Mouse (Mus musculus) spleen, postnatal 14 days (tissue): Measurements from ENCODE around the gene Ap1m2.
A peak's percentile ranks its signal among the peaks of the same experiment; 100 is the strongest.
"Not testable (repeated sequence)": the region's sequence is repeated elsewhere in the genome, so short reads cannot be mapped to it uniquely, and the experiment has no call there.

Experiments used
- DNase-seq, 2 experiments: peaks; one replicate each; pipeline ENCODE4 v3.0.0; 2021 to 2022; ENCODE audit warnings: low spot score in 2 of 2

Ap1m2 gene

DNA sequence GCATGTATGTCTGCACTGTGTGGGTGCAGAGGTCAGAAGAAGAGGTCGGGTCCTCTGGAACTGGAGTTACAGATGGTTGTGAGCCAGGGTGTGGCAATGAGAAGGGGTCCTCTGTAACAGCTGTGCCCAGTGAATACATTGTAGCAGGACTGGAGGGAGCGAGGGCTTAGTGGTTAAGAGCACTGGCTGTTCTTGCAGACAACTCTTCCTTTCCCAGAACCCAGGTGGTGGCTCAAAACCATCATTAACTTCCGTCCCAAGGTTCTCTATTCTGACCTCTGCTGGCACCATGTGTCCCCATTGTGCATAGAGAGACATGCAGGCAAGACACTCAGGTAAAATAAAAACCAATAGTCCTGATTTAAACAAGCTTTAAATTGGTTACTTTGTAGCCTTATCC lies 15.4 kb upstream of the Ap1m2 start:
- DNase-seq, result no peak

DNA sequence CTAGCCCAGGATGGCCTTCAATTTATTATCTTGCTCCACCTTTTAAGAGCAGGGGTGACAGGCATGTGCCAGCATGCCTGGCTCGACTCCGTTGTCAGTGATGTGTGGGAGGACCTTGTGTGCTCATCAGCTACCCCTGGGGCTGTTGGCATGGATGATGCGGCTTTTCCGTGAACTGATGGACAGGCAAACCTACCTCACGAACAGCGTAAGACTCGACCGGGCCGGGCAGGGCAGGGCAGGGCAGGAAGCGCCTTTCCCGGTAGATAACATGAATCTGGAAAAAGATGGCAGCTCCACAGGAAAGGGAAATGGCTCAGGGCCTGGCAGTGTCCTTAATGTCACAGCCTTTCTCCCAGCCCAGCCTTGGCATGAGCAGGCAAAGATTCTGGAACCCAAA lies 12.1 kb upstream of the Ap1m2 start:
- no peak for DNase-seq

DNA sequence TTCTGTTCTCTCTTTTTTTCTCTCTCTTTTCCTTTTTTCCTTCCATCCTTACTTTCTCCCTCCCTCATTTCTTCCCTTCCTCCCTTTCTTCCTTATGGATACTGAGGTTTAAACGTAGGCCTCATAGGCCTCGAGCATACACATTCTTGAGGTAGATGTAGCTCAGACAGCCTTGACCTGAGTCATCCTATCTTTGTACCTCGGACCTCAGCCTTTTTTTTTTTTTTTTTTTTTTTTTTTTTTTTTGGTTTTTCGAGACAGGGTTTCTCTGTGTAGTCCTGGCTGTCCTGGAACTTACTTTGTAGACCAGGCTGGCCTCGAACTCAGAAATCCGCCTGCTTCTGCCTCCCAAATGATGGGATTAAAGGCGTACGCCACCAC lies 10.8 kb upstream of the Ap1m2 start:
- not testable (repeated sequence) for DNase-seq

DNA sequence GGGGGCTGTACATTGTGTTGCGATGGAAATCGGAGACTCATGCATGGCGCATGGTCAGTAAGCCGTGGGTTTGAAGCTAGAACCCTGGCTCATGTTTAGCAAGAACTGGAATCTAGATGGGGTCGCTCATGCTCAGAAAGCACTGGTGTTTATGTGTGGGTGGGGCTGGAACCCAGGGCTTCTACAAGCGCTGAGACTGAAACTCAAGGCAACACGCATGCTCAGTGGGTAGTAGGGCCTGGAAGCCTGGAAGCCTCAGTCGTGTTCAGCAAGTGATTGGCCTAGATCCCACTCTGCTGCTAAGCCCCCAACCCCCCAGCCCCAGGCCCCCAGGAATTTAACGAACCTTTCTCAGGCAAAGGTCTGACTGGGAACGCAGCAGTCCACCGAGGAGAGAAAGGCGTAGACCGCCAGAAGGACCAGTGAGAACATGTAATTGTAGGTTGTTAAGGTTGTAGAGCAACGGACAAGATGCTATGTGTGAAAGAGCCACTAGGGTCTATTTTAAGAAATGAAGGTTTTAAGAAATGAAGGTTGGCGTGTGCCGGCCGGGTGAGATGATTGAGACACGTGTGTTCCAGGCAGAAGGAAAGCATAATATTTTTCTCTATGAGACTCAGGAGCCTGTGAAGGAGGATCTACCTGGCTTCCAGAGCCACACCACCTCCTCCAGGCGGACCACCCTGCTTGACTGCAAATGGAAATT lies 10.2 kb upstream of the Ap1m2 start:
- DNase-seq, result no peak

DNA sequence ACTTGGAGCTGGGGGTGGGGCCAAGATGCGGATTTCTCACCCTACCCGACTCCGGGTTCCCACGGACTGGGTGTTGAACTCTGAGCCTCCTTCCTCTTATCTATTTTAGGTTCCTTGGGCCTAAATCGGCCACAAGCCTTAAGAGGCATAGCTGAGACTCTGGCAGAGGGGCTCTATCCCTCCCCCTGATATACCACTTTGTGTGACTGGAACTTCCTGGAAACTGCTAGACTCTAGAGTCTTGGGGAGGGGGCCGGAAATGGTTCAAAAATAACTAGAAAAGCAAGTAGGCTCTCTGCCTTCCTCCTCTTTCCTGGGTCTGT lies 9.3 kb upstream of the Ap1m2 start:
- peak; percentile 42 to 59 for DNase-seq

DNA sequence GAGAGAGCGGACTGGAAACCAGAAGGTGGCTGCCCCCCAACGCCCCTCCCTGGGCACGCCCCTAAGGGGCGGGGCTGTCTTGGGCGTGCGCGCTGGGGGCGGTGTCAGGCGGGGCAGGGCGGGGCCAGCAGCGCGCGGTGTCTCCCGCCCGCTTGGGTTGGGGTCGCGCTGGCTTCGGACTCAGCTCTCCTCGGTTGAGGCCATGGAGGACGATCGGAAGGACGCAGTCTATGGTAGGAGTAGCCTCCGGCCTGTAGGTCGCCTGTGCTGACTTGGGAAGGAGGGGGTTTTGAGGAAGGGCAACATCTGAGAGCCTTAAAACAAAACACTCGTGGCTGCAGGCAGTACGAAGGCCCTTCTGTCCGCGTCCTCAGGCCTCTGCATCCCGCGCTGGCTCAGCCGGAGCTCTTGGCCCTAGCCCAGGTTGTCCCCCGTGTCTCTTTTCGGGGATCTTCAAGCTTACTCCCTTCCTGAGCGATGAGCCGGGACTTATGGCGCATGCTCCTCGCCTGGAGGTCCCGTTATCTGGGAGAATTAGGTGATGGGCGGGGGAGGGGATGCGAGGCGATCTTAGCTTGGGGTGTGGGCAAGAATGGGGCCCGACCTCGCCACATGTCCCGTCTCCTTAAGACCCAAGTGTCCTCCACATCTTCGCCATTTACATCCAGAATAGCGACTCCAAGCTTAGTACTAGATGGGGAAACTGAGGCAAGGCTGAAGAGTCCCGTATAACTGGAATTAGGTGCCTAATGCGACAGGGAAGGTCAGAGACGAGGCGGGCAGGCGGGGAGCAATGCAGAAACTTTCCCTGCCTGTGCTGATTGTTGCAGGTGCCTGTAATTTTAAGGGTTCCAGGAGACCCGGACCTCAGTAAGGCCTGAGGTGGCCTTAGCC lies 8.7 kb upstream of the Ap1m2 start, which contains the start of gene Slc44a2:
TSS of gene Slc44a2 (plus strand) at position 80 of the 894 bp plus-strand sequence.
- peak; percentile 84 to 87 for DNase-seq

DNA sequence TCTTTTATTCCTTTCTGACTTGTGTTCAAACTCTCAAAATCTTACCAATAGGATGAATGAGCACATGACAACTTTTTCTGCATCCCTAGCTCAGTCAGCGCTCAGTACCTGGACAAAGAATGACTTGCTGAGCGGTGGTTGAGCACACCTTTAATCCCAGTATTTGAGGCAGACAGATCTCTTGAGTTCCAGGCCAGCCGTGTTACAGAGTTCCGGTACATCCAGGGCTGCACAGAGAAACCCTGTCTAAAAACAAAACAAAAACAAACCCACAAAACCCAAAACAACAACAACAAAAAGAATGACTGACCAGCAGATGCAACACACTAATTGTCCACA lies 8.1 kb upstream of the Ap1m2 start:
- DNase-seq, result no peak

DNA sequence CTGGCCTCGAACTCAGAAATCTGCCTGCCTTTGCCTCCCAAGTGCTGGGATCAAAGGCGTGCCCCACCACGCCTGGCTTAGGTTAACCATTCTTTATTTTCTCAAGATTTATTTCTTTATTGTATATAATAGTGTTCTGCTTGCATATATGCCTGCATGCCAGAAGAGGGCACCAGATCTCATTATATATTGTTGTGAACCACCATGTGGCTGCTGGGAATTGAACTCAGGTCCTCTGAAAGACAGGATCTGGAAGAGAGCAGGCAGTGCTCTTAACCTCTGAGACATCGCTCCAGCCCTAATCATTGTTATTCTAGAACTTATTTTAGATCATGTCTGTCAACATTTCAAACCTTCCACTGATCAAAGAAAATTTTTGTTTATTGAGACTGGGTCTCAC lies 7.4 kb upstream of the Ap1m2 start:
- DNase-seq, result no peak

DNA sequence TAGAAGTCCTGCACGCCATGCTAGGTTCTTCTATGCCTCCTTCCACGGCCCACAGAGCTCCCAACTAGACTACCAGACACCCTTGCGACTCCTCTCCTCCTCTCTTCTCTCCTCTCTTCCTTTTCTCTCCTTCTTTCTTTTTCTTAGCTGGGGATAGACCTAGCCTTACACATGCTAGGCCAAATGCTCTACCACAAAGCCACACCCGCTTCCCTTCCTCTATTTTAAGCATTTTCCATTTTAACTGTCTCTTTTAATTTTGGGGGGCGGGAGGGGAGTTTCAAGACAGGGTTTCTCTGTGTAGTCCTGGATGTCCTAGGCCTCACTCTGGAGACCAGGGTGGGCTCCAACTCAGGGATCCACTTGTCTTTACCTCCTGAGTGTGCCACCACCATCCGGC lies 6.7 kb upstream of the Ap1m2 start:
- DNase-seq, result no peak

DNA sequence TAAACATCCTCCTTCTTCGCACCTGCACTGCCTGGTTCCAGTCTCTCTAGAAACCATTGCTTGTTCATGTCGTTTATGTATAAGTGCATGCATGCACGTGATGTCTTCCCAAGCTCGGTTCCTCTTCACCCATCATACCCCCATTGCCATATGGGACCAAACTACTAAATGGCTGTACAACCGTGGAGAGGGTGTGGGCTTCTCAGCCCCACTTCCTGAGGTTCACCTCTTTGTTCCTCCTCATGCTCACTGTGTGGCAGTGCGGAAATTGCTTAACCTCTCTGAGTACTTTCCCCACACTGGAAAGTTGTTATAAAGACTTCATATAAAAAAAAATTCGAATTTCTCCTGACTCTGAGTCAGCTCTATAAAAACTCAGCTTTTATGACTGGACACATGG lies 4.6 kb upstream of the Ap1m2 start:
- no peak for DNase-seq

DNA sequence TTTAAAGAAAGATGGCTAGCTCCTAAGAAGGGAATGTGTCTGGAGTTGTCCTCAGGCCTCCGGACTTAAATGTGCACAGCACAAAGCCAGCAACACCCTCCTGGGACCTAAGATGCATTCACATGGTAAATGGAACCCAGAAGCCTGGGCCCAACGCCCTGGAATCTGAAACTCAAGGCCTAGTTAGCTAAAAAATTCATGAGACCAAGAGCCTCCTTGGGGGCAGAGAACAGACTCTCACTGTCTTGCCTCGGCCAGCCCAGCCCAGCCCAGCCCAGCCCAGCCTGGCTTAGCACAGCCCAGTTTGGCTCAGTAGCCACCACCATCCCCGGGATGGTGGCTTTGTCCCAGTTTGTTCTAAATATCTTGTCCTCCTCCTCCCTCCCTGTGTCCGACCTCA lies 3.3 kb upstream of the Ap1m2 start:
- no peak for DNase-seq

DNA sequence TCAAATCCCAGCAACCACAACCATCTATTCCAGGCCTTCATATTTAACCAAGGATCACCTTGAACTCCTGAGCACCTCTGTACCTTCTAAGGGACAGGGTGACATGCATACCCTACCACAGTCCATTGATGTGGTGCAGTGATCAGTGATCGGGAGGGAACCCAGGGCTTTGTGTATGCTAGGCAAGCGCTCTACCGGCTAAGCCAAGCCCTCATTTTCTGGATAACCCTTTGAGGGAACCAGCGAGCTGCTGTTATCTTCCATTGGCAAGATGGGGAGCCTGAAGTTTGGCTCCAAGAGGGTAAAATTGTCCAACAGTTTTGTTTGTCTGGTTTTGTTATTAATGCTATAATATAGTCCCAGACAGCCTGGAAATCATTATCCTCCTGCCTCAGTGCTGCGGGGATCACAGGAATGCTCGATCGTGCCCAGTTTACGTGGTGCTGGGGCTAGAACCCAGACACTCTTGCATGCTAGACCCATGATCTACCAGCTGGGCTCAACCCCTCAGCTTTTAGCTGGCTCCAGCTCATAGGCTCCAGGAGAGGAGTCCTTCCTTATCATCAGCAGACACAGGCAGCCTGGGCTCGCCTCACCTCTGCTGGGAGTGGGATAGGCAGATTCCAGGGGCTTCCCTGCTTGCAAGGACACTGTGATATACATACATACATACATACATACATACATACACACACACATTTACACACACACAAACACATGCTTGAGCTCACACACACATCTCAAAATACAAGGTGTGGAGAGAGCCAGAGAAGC lies 2.4 kb upstream of the Ap1m2 start:
- DNase-seq, result no peak

DNA sequence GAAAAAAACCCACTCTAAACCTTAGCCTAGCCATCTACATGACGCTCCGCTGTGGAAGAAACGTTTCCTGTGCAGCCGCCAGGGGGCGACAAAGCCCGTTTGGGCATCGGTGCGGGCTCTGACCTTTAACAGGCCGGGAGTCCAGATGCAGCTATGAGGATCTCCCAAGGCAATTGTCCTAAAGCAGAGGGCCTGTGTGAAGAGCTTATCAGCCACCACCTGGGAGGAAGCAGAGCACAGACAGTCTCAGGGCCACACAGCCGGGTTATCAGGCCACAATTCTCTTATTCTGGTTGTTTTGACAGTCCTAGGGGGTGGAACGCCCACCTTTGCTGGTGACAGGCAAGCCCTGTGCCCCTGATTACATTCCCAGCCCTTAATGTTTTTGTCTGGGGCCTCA lies 1.3 kb upstream of the Ap1m2 start:
- DNase-seq, result peak; percentile 85 to 94

DNA sequence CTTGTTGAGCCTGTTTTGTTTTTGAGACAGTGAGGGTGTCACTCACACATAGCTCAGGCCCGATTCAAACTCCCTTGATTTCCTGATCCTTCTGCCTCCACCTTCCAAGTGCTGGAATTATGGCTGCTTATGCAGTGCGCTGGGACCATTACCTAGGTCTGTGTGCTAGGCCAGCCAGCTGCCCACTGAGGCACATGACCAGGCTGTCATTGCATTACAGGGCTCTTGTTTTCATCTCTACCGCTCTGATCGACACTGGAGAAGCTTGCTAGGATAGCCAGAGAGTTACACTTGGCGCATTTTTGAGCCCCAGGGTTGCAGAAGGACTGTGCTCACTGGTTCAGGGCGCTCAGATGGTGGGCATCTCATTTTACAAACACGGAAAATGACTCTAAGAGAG lies 442 bp downstream of the Ap1m2 start:
- no peak for DNase-seq

DNA sequence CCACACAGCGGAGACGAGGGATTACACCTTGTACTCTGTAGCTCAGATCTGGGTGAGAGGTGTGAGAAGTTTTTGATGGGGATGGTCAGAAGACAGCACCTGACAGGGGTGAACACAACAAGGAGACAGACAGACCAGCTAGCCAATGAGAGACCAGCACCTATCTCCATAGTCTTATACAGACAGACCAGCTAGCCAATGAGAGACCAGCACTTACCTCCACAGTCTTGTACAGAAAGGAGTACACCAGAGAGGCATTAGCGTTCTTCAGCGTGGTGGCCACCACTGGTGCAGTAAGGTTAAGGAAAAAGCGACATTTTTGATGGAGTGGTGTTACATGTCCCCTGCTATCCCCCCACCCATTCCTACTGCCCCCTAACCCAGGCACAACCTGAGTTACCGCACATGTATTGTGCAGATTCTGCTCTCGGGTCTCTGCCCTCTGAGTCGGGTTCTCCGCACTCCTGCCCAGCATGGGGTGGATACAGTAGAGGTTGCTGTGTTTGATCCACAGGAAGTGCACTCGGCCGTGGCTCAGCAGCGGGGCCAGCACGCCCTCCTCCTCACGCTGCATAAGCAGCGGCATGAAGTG lies 2.9 kb downstream of the Ap1m2 start:
- DNase-seq, result no peak

DNA sequence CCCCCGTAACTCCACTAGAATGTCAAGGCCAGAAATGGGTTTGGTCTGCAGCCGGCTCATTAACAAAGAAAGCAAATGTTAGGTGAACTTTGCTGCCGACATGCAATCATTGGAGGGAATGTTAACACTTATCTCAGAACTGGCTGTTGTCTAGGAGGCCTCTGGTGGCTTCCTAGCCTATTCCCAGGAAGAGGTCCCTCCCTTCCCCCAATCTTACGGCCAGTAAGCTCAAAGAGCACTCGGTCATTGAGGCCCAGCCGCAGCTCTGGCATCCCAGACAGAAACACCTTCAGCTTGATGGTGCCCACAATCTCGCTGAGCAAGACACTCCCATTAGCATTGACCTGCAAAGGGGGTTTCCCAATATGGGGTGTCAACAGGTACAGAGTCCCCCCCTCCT lies 7.1 kb downstream of the Ap1m2 start:
- no peak for DNase-seq

DNA sequence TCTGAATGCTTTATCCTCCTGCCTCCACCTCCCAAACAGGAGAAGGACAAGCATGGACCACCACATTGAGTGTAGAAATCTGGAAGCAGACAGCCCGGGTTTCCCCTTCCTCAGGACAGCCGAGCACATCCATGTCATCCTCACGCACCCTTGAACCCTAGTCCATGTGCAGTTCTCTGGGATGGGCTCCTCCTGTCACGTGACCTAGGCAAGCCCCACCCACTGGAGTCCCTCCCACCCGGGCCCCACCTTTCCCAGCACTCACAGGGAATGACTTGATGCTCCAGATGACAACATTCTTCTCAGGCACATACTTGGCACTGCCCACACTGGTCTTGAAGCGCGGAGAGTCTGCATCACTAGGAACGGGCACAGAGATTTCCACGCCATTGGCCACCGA lies 13.1 kb downstream of the Ap1m2 start:
- no peak for DNase-seq

DNA sequence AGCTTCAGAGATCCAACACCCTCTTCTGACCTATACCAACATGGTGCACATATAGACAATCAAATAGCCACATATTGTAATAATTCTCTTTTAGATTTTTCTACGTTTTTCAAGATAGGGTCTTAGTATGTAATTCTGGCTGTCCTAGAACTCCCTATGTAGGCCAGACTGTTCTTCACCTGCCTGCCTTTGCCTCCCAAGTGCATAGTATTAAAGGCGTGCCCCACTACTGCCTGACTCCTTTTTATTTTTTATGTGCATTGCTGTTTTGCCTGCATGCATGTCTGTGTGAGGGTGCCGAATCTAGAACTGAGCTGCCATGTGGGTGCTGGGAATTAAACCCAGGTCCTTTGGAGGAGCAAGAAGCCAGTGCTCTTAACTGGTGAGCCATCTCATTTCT lies 19.9 kb downstream of the Ap1m2 start:
- DNase-seq, result no peak

DNA sequence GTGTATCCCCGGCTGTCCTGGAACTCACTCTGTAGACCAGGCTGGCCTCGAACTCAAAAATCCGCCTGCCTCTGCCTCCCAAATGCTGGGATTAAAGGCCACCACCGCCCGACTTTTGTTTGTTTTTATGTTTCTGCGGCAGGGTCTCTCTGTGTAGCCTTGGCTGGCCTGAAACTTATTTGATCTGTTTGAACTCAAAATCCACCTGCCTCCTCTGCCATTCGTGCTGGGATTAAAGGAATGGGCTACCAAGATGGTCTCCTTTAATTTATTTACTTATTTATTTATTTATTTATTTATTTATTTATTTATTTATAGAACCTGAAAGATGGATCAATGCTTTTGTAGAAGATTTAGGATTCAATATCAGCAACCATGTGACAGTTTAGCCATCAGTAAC lies 20.3 kb downstream of the Ap1m2 start:
- not testable (repeated sequence) for DNase-seq

DNA sequence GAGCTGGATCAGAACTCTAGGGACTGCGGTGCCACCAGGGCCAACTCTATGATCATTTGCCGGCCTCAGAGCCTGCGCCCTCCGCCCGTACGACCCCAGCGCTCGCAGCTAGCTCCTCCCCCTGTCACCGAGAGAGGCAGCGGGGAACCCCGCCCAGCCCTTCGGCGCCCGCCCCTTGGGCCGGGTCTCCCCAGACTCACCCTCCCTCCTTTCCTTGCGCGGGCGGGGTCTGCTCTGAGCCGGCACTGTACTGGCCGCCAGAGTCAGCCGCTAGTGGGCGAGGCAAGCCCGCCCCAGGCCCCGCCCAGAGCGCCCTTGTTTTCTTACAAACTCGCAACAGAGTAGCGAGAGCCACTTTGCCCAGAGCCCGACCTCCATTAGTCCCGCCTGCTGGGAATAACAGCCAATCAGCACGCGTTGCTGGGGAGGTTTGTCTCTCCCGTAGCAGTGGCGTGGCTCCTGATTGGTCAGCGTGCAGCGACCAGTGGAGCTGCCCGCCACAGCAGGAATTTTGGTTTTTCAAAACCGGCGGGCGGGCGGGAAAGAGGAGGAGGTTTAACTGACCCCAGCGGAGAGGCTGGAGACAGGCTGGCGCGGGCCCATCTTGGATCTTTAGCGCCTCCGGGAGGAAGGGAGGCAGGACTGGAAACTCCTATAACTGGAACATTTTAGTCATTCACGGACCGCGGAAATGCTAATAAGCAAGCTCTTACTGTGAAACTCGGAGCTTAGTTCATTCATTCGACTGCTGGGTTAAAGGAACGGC lies 20.9 kb downstream of the Ap1m2 start, which contains the start of gene Cdkn2d:
TSS of gene Cdkn2d (minus strand) at position 386 of the 766 bp plus-strand sequence.
- DNase-seq, result peak; percentile 99

DNA sequence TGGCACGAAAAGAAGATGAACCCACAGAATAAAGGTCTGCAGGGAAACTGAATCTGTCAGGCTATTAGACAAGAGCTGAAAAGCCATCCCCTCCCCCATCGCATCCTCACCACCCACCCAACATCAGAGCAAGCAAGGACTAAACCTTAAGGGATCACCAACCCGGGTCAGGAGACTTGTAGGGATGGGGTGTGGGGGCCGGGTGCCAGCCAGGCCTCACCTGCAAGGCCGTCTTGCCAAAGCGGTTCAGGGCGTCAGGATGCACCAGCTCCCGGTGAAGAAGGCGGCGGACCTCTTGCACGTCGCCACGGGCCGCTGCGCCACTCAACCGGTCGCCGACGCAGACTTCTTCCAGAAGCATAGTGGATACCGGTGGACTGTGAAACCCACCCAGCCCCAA lies 21.5 kb downstream of the Ap1m2 start:
- no peak for DNase-seq

DNA sequence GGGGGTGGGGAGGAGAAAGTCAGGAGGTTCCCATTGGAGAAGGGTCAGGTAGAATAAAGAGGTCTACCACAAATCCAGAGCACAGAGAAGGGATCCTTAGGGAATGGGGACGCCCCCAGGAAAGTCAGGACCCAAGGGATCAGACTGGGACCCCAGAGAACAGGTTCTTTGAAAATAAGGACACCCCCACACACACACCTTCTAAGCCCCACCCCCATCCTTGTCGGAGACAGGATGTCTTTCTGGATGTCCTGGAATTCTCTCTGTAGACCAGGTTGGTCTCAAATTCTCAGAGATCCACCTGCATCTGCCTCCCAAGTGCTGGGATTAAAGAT lies 22.8 kb downstream of the Ap1m2 start:
- no peak for DNase-seq
